ENCODE assay signal across 8 mouse cellular contexts in genomic region chrX:142526953-142527352, GRCm38 (mm10).
DNase-seq lines count a peak whose midpoint lies in the region; ATAC-seq and TF ChIP-seq lines count a peak whose summit lies in the region.

No protein-coding gene starts in this region.

- in situ Hi-C loops in Patski (cut with MboI; ENCODE audit: low pct_unique_long_range_greater_than_20kb), result no loop called here

- no peak for ATAC-seq in Patski
- ATAC-seq in cerebellum, adult (ENCODE audit: insufficient number of reproducible peaks, low FRiP score, low TSS enrichment), result no peak

- DNase-seq in adrenal gland, adult (ENCODE audit: inconsistent age in 2 of 2, low spot score in 1 of 2), result peak; percentile 49 to 74
- DNase-seq in adrenal gland, postnatal 4 days (ENCODE audit: low spot score in 2 of 2), result no peak
- DNase-seq in layer of hippocampus, postnatal 10 days (ENCODE audit: low spot score in 2 of 2), result peak; percentile 9 to 30
- no peak for DNase-seq in layer of hippocampus, adult 9-11 months
- DNase-seq in Patski (ENCODE audit: low read depth, low spot score), result no peak
- peak; percentile 36 to 56 for DNase-seq in kidney, postnatal 25 days
- DNase-seq in thymus, postnatal 25 days, result peak; percentile 47

- POLR2A ChIA-PET in Patski (lab: Charles Lee), result interaction anchor here (0.9 kb wide), 1 partner anchor 150 kb away, joined by 5 read pairs; no protein-coding TSS in a partner anchor

- H3K27me3 ChIP-seq in Patski, result peaks cover 17% of the 10 kb centered on the region

- TF ChIP-seq CTCF in Patski (IDR thresholded peaks at IDR 0.05), result peak; percentile 66

- CTCF ChIA-PET in Patski (lab: Charles Lee), result interaction anchor here (0.6 to 4.5 kb wide), 8 partner anchors 9 to 202 kb away, joined by 3 to 30 read pairs (median 4); no protein-coding TSS in a partner anchor

Comparison
In these comparisons a context has a peak if more than half of its experiments do, and no peak if none do; other contexts are left out.
1. DNase-seq: peak in adrenal gland, adult (2 of 2), layer of hippocampus, postnatal 10 days (2 of 2), kidney, postnatal 25 days (2 of 2) and thymus, postnatal 25 days (single experiment); none in adrenal gland, postnatal 4 days (0 of 2), layer of hippocampus, adult 9-11 months (single experiment) and Patski (single experiment).